Mouse (Mus musculus) CD8-positive naive resting alpha-beta T cell, adult 2 months (primary cell): ENCODE results near the gene Syk.

ENCODE experiments used
- DNase-seq, 2 experiments: peaks; one replicate each; pipeline ENCODE4 v3.0.0; 2022; ENCODE audit warnings: low read depth in 2 of 2, low spot score in 2 of 2

The Syk gene

DNA sequence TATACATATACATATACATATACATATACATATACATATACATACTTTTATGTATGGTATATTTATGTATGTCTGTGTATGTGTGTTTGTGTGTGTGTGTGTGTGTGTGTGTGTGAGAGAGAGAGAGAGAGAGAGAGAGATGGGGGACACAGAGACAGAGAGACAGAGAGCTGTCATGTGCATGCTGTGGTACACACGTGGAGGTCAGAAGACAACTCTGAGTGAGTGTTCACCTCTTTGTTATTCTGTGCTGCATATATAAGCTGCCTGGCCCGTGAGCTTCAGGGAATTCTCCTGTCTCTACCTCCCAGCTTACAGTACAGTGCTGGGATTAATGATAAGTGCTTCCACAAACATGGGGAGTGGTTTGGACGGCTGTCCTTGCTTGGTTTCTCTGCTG is 15.3 kb downstream of the Syk start:
- DNase-seq = no peak

DNA sequence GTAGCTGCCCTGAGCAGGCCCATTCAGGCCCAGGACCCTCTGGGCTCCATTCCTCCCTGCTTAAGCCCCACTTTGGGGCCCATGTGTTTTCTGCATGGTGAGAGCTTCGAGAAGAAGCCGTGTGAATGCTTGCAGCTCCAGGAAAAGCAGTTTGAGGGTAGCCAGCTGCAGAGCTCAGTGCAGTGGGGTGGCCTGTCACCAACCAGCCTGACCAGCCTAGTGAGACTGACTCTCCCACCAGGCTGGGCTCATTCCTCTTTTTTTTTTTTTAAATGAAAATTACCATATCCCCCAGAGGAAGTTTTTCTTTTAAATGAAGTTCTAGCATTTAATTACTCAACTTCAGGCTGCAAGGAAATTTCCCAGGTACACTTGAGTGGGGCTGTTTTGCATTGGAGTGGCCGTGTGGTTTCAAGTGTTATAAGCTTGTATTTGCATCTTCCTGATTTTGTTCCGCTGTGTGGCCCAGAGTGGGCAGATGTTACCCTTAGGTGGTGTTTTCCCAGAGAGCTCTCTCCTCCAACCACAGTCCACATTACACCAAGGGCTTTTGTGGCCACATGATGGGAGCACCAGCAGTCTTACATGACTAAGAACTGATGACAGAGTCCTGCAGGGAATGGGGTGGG is 17.2 kb downstream of the Syk start:
- no peak for DNase-seq

DNA sequence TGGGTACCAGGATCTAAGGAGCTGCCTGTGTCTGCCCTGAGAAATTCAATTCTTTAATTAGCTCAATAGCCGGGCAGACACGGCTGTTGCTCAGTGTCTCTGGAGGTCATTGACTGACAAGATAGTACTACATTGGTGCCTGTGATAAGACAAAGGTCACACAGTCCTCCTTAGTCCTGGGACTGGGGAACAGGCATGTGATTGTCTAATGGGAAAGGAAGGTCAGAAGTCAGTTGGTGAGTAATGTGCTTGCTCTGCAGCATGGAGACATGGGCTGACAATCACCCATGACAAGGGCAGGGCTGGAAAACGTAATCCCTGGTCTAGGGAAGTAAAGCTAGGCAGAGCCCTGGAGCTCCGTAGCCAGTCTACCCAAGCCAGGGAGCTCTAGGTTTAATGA is 19.8 kb downstream of the Syk start:
- DNase-seq = no peak

DNA sequence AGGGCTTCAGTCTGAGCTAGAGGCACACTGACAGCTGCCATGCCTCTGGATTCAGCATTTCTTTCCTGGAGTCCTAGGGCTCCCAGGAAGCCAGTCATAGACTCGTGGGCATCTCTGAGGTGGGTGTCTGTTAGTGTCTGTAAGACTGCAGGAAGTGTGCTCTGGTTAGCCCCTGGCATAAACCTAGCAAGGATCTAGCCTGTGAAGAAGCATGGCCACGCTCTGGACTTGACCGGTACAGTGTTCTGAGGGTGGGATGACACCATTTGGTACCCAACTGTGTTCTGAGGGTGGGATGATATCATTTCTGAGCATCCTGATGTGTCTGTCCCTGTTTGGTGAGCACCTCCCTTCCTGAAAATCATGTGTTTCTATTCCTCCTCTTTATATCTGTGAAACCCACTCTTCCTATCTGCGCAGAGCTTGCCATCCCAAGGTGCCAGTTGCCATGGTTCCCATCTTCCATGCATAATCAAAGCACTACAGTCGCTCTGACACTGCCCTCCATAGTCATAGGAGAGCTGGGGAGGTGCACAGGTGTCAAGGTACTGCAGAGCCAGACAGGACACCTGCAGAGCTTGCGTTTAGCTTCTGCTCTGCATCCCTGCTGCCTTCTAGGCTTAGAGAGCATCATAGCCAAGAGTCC is 20.9 kb downstream of the Syk start:
- no peak for DNase-seq

DNA sequence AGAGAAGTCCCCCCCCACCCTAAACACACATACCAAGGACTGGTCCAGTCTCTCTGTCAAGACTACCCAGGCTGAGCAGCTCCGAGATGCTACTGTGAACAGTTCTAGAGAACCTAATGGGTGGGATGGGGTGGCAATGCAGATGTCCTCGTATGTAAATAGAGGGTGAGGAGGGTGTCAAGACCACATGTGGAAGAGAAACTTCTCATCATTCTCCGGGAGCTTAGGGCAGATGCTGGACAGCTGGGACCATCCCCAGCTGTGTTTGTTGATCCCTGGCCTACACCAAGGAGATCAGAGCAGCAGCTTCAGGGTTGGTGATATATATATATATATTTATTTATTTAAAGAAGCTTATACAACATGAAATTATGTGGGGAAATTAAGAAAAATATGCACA is 22.0 kb downstream of the Syk start:
- no peak for DNase-seq

DNA sequence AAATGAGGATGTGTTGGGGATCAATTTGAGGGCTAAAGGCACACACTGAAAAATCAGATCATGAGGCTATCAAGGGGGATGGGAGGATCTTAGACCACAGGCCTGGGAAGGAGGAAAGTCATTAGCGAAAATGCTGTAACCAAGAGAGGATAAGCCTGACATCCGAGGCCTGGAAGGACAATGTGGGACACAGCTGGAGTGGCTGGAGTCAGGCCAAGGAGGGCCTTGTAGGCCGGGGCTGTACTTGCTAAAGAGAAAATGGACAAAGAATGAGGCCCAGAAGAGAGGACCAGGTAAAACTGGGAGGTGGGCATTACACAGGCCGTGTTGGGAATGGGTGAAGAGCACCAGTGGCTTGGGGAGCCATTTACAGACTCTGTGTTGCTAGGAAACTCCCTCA is 22.9 kb downstream of the Syk start:
- DNase-seq = no peak

DNA sequence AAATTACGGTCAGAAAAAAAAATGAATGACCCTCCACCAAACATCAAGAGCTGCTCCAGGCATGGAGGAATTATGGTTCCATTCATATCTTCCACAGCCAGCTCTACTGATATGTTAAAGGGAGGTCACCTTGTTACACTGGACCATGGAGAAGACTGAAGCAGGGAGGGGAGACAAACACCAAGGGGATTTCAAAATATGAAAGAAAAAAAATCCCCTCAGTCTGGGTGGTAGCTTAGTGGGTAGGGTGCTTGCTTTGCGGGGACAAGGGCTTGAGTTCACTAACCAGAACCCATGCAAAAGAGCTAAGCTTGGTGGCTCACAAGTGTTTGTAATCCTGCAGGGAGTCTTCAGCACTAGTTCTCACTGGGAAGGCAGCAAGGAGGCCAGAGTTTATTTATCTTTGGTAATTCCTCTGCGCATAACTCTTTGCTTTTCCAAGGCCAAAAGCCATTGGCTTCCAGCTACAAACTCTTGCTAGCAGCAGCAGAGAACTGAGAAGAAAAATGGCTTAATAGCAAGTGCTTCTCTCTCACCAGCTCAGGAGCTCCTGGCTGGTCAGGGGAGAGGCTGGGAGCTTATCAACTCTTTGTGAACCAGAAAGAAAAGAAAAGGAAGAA is 23.8 kb downstream of the Syk start:
- DNase-seq = no peak

DNA sequence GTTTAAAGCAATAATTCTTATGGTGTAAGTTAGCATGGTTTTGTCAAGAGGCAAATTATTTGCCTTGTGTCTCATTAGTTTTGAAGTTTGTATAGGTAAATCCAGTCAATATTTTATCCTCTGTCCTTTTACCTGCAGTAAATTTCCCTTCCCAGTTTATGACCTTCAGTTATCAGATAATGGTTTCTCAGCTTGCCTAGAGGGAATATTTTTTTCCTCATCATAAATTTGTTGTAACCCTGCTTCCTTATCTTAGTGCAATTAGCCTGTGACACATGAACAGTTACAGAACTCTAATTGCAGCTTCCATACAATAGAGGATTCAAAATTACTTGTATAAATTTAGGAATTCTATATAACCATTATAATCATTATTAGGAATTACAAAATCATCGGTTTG is 25.0 kb downstream of the Syk start:
- DNase-seq = no peak

DNA sequence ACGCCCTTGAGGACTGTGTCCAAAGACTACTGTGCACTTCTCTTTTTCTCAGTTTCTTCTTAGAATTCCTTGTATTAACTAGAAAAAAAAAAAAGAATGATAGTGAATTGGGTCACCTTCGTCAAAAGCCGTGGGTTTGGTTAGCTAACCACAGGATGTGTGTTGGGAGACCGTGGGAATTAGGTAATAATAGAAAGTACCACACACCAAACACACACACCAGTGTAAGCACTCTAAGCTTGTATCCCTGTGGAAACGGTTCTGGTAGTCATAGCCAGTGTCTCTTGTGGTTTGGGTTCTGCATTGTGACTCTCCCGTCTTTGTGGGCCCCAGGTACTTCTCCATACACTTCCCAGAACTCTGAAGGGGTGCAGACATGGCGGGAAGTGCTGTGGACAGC is 27.5 kb downstream of the Syk start:
- no peak for DNase-seq

DNA sequence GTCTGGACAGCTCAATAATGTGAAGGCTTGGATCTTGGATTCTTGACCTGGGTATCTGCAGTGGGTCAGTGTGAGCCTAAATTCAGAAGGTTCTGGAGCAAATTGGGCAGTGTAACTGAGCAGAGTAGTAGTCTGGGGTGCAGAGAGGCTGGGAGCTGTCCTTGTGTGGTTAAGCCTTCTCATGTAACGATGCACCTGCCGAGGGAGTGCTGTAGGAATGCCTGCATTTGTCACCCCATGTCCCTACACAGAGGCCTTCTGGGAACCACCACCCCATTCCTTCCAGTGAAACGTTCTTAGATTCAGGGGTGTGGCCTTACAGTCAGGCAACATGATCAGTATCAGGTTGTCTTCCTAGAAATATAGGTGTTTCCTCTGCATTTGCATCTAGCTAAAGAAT is 30.3 kb downstream of the Syk start:
- no peak for DNase-seq

DNA sequence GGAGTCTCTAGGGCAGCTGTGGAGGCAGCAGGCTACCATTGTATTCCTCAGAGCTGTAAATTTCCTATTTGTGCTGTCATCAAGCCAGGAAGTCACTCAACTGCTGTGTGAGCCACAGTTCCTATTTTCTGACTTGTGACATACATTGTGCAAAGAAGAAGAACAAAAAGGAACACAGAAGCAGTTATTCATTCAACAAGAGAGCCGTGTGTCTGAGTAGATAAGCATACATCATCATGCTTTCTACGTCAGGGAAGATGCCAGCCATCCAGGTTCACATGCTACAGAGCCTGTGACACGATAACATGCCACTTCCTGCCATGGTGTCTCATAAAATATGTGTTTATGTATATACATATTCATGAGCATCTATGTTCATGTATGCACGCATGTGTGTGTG is 32.1 kb downstream of the Syk start:
- DNase-seq = no peak

DNA sequence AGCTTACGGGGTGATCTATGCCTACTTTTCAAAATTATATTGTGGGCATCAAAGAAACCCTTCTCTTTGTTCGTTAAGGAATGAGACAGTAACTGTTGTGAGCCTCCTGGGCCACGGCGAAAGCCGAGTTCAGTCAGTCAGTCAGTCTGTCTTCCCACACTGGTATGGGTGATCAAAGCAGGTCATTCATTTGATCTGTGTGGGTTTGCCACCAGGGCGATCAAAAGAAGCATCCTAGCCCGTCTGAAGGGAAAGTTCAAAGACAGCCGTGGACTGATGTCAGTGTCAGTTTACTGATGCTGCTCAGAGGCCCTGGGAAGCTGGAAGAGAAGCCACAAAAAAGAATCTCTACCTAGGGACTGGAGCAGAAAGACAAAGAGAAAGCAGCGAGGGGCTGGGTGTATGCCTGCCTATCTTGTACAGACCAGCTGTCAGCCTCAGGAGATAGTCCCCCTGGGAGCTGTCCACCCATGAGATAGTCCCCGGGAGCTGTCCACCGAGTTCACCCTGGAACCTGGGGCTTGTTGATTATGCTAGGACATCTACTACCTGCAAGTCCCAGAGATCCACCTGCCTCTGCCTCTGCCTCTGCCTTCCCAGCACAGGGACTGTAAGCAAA is 34.2 kb downstream of the Syk start:
- no peak for DNase-seq

DNA sequence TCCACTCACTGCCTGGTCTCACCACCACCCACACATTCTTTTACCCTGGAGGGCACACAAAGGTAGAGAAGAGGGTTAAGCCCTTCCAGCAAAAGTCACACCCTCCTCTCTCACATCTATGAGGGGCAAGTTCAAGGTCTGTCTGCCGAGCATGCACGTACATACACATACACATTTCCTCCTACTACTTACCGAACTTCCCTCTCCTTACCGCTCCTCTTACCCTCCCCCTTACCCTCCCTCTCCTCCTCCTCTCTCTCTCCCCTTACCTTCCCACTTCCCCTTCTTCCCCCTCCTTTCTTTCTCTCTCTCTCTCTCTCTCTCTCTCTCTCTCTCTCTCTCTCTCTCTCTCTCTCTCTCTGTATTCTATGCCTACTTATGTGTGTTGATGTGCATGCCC is 35.6 kb downstream of the Syk start:
- DNase-seq = no peak

DNA sequence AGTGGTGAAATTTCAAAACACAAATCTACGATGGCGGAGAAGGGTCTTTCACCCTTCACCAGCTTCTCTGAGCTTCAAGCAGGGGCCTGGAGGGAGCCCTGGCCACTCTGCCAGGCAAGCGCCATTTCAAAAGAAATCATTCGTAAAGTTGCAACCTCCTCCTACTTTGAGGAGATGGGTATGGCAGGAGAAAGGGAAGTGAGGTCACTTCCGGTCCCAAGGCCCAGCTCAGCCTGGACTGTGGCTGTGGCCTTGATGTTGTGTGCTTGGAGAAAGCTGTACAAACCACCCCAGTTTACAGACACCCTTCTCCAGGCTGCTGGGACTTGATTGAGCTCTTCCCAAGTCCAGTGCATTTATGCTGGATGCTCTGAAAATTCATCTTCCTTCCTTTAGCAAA is 36.5 kb downstream of the Syk start:
- DNase-seq = no peak

DNA sequence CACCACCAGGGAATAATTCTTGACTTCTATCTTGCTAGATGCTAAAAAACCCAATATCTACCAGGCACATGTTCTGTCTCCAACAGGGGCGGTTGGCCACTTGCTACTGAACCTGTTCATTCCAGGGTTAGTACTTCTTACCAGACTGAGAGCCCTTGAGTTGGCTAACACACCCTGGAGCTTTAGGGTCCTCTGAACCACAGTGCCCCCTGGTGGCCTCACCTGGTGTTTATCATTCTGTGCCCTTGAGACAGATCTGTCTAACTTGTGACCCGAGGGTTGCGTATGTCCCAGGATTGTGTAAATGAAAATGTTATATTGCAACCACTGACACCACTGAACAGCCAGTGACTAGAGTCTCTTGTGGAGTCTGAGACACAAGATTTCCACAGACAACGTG is 41.1 kb downstream of the Syk start:
- DNase-seq = peak in 1 of 2 experiments; percentile 47

DNA sequence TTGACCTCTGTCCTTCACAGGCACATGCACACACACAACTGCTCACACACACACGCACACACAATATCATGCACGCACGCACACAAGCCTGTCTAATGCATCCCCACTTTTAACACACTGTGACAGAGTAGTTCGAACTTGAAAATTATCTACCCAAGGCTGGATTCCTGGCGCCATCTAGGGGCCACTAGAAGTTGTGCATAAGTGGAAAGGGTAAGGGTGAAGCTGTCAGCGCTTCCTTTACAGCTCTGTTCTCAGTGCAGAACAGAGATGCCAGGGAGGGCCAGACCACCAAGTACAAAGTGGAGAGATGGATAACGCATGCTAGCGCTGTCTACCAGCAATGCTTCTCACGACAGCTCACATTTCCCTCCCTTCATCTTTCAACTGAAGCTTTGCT is 45.6 kb downstream of the Syk start:
- DNase-seq = peak; percentile 21 to 49

DNA sequence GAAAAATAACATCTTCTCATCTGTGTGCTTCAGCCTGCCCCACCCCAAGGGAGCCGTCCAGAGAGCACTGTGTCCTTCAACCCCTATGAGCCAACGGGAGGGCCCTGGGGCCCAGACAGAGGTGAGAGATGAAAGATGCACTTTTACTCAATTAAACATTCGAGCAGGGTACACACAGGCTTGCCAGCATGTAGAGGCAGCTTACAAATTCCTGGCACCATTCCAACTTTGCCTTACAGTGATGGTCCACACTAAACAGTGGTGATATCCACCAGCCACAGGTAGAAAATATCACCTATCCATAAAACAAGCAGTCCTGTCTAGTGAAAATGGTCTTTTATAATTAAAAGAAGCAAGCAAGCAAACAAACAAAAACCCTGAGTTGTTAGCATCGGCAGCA is 48.7 kb downstream of the Syk start:
- no peak for DNase-seq

DNA sequence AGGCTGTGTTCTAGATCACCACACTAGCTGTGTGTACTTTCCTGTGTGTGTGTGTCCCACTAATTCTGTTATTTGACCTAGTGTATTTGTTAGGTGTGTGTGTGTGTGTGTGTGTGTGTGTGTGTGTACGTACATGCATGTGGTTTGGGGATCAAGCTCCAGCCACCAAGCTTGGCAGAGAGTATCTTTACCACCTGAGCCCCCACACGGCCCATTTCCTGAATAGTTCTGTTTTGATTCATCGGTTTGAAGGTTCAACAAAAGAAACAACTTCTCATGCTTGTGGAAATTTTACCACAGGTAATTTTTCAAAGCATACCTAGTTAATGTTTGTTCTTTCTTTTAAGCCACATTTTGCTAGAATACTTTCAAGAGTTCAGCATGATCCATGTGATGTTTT is 52.5 kb downstream of the Syk start:
- peak in 1 of 2 experiments; percentile 7 for DNase-seq

DNA sequence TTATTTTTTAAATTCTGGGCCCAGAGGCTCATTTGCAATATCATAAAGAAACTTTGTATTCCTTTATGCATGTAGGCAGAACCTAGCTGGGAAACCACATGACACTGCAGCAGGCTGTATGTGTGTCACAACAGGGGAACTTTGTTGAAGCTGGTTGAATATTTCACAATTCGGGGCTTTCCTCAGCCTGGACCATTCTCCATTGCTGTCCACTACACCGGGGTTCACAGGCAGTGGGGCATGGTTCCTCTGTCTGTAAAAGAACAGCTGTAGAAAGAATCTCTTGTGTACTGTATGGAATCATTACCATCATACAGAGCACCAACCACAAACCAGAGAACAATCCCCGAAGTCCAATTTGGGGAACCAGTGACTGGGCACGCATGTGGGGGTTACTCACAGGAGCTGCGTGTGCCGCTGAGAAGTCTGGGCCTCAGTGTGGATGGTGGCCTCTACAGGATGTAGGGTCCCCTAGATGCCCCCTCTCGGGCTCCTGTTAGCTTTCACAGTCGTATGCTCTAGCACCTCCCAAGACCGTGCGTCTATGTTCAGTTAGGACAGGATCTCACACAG is 53.3 kb downstream of the Syk start:
- DNase-seq = no peak

DNA sequence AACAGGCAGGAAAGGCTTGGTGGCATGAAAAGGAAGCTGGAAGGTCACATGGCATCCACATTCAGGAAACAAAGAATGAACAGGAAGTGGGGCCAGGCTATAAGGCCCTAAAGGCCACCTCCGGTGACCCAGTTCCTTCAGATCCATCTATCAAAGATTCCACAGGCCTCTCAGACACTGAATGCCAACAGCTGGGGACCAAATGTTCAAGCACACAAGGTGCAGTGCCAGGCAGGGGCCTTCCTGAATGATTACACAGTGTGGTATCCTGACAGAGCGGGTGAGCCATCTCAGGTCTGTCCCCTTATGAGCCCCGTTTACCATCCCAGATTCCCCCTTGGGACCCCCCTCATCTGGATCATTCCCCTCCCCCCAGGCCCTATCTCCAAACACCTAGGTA is 63.6 kb downstream of the Syk start:
- no peak for DNase-seq

DNA sequence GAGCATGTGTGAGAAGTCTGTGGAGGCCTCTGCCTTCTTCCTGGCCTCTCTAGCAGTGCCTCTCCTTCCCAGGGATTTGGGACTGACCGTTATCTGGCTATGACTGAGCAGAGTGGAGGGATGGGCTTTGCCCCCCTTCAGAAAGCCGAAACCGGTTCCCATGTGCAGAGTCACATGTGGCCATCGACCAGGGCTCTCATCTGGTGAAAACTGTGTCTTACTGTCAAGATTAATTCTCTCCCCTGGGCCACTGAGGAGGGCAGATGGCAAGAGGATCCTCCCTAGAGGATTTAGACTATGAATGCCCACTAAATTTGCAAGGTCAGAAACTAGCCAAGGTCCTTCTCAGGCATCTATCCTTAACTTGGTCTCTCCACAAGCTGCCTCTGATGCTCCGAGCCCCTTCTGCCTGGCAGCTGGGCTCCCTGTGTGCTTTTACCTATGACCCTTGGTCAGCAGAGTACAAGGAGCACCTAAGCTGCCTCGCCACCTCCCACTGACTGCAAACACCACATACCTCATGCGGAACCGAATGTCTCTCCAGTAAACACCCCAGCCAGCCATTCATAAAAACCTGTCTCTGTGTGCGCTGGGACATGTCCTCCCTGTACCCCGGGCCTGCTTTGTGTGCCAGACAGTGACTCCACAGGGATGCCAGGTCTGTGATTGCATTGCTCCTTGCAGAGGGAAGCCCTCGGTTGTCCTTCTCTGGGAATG is 65.2 kb downstream of the Syk start:
- no peak for DNase-seq
